Mouse (Mus musculus): ENCODE results near the gene Olfr690.

DNA sequence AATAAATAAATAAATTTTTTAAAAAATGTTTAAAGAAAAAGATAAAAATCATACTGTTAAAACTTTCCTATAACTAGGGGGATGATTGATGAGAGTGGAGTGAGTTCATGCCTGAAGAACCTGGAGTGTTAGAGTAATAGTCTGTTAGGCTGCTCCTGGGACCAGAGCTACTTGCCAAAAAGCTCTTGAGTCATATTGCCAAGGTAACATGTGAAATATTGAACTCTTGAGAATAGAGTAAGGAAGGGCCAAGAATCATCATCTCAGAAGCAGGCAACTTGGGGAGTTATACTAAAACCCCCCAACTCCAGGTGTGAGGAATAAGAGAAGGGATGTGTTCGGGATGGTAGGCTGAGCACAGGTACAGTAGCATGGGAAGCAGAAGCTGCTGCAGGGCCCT is 23.0 kb downstream of the Olfr690 start, which contains the start of gene Olfr689:
- TF ChIP-seq CTCF (IDR thresholded peaks at IDR 0.05; ENCODE audit: low read depth, low read length), result no peak
- TF ChIP-seq GATA1 (IDR thresholded peaks at IDR 0.05; ENCODE audit: borderline replicate concordance, low read length), result no peak
- no peak for TF ChIP-seq GATA2 (IDR thresholded peaks at IDR 0.05; ENCODE audit: borderline replicate concordance, low read depth, low read length)
- TF ChIP-seq POLR2AphosphoS5 (IDR thresholded peaks at IDR 0.05; ENCODE audit: insufficient replicate concordance, low read depth, low read length), result no peak
- no peak for TF ChIP-seq TAL1 (conservative IDR thresholded peaks at IDR 0.05; ENCODE audit: low read depth, low read length)

Data from G1E (cell line).